Mouse (Mus musculus) heart, embryonic 15.5 days (tissue): ENCODE data around the gene Gtf2ird1. TPM values are rescaled to one million over a fixed set of nuclear protein-coding genes. Genes with fewer than 3 reads are reported as not detected.
"Not testable (repeated sequence)": the region's sequence is repeated elsewhere in the genome, so short reads cannot be mapped to it uniquely, and the experiment has no call there.

Experiments
- ATAC-seq: fragments of 200-750 bp; cut with Nextera tagmentation; replicated peaks from 2 replicates; pipeline ENCODE4 v1.8.0; 2017; ENCODE audit warnings: low read depth, moderate TSS enrichment; ENCODE audit not compliant: insufficient number of reproducible peaks, insufficient read depth, low FRiP score
- H3K27ac ChIP-seq: fragments of 300-500 bp; sonication (generic); 2 replicates; pipeline ENCODE4 v1.5.1; 2015; ENCODE audit warnings: mild to moderate bottlenecking, inconsistent platforms
- H3K27me3 ChIP-seq: fragments of 300-500 bp; sonication (generic); 2 replicates; pipeline ENCODE4 v1.6.1; 2015; ENCODE audit warnings: inconsistent platforms
- H3K36me3 ChIP-seq: fragments of 300-500 bp; sonication (generic); 2 replicates; pipeline ENCODE4 v1.6.1; 2015; ENCODE audit warnings: mild to moderate bottlenecking, inconsistent platforms
- H3K4me1 ChIP-seq: fragments of 300-500 bp; sonication (generic); replicated peaks from 2 replicates; pipeline ENCODE4 v1.6.1; 2015; ENCODE audit warnings: inconsistent platforms
- H3K4me2 ChIP-seq: fragments of 300-500 bp; sonication (generic); 2 replicates; pipeline ENCODE4 v1.6.1; 2015; ENCODE audit warnings: inconsistent platforms, mild to moderate bottlenecking, moderate library complexity
- H3K4me3 ChIP-seq: fragments of 300-500 bp; sonication (generic); 2 replicates; pipeline ENCODE4 v1.5.1; 2015; ENCODE audit warnings: mild to moderate bottlenecking, inconsistent platforms
- H3K9ac ChIP-seq: fragments of 300-500 bp; sonication (generic); 2 replicates; pipeline ENCODE4 v1.6.1; 2015; ENCODE audit warnings: mild to moderate bottlenecking, inconsistent platforms
- H3K9me3 ChIP-seq: fragments of 300-500 bp; sonication (generic); replicated peaks from 2 replicates; pipeline ENCODE4 v1.6.1; 2016; ENCODE audit warnings: inconsistent platforms
- WGBS: fragments of 180-500 bp; shearing (Covaris S2); methylation state at CpG from one replicate; pipeline ENCODE4 v1.1.7; 2015; ENCODE audit warnings: mixed read lengths; 5-methylcytosine and 5-hydroxymethylcytosine counted together
- polyA plus RNA-seq: library from polyadenylated mRNA; unstranded; fragments of >200 nt; fragmentation: Nextera tagmentation; extraction: Ambion mirVana; gene quantifications from 2 replicates; pipeline ENCODE4 v1.2.1, GENCODE M21; 2015

Gtf2ird1 gene
- polyA plus RNA-seq, 1 experiment from 2014 or later, result 47.3 TPM

- no peak for ATAC-seq
- 84% methylated on average over 5 of the region's 5 CpGs for WGBS
- Histone ChIP-seq H3K9ac (no peak overlapping the region), H3K4me3 (no peak overlapping the region), H3K27me3 (no peaks in the 10 kb centered on the region), H3K9me3 (no peaks in the 10 kb centered on the region), H3K4me2 (no peak overlapping the region), H3K4me1 (no peaks in the 10 kb centered on the region), H3K36me3 (peaks cover 36% of the 10 kb centered on the region), H3K27ac (no peak overlapping the region)
Measured at GRCm38 (mm10) chr5:134371511-134372289, 84.8 kb downstream of the Gtf2ird1 start.

- Histone ChIP-seq H3K36me3 (peaks cover 33% of the 10 kb centered on the region), H3K4me3 (no peak overlapping the region), H3K4me2 (no peak overlapping the region), H3K4me1 (no peaks in the 10 kb centered on the region), H3K9ac (no peak overlapping the region), H3K27ac (no peak overlapping the region), H3K9me3 (no peaks in the 10 kb centered on the region), H3K27me3 (no peaks in the 10 kb centered on the region)
- 82% methylated on average over 2 of the region's 2 CpGs for WGBS
- ATAC-seq, result no peak
Measured at GRCm38 (mm10) chr5:134370831-134371230, 85.7 kb downstream of the Gtf2ird1 start.

GRCm38 (mm10) chr5:134359101-134359500 is 97.4 kb downstream of the Gtf2ird1 start:
- Histone ChIP-seq H3K36me3 (peaks cover 51% of the 10 kb centered on the region), H3K4me2 (no peak overlapping the region), H3K27ac (no peak overlapping the region), H3K4me3 (no peak overlapping the region), H3K4me1 (no peaks in the 10 kb centered on the region), H3K27me3 (no peaks in the 10 kb centered on the region), H3K9me3 (no peaks in the 10 kb centered on the region), H3K9ac (no peak overlapping the region)
- ATAC-seq, result no peak
- 91% methylated on average over 4 of the region's 4 CpGs for WGBS

- H3K9me3 ChIP-seq, H3K4me3 ChIP-seq, ATAC-seq, H3K27me3 ChIP-seq, H3K27ac ChIP-seq, H3K4me2 ChIP-seq, H3K9ac ChIP-seq: not testable (repeated sequence)
- Histone ChIP-seq H3K36me3 (peaks cover 33% of the 10 kb centered on the region), H3K4me1 (peaks cover 21% of the 10 kb centered on the region)
- WGBS, result 89% methylated on average over 4 of the region's 4 CpGs
Measured at GRCm38 (mm10) chr5:134355372-134355771, 101.1 kb downstream of the Gtf2ird1 start.

DNA sequence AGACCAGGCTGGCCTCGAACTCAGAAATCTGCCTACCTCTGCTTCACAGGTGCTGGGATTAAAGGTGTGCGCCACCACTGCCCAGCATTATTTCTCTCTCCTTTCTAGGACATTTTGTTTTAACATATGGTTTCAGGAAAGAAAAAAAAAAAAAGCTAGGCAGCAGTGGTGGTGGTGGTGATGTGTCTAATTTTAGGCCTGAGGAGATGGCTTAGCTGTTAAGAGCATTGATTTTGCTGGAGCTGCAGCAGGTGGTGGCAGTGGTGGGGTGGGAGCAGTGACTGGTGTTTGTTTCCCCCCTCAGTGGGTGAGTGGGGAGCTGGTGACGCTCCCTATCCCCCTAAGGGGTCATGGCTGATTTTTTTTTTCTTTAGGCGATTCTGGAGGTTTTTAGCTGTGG is 103.4 kb downstream of the Gtf2ird1 start:
- Histone ChIP-seq H3K4me3 (no peak overlapping the region), H3K4me2 (no peak overlapping the region), H3K27me3 (no peaks in the 10 kb centered on the region), H3K9ac (no peak overlapping the region), H3K9me3 (no peaks in the 10 kb centered on the region), H3K36me3 (peaks cover 11% of the 10 kb centered on the region; the same call in 1 of the 2 replicates), H3K27ac (peak overlapping the region; percentile 42; the same call in 1 of the 2 replicates), H3K4me1 (peaks cover 22% of the 10 kb centered on the region)
- 66% methylated on average over 4 of the region's 4 CpGs for WGBS
- no peak for ATAC-seq

DNA sequence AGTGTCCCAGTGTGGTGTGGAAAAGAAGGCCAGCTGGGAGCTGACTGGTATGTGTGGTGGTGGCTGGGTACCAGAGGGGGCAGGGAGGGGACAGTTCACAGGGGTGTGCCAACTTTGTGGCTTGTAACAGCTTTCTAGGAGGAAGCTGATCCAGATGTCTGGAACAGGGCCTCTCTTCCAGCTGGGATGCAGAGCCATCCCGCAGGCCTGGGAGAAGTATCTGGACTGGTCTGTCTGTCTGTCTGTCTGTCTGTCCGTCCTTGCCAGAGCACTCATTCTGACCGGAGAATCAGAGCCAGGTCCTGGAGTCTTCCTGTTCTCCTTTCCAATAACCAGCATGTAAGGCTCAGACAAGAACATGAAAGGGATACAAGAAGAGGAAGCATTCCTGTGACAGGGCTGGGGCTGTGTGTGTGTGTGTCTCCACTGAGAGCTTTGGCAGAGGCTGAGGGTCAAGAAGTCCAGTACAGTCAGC is 104.0 kb downstream of the Gtf2ird1 start:
- Histone ChIP-seq H3K9ac (no peak overlapping the region), H3K9me3 (no peaks in the 10 kb centered on the region), H3K36me3 (peaks cover 6% of the 10 kb centered on the region; the same call in 1 of the 2 replicates), H3K27me3 (no peaks in the 10 kb centered on the region), H3K4me3 (no peak overlapping the region), H3K4me2 (no peak overlapping the region), H3K27ac (peak overlapping the region; percentile 42), H3K4me1 (peaks cover 22% of the 10 kb centered on the region)
- 52% methylated on average over 3 of the region's 3 CpGs for WGBS
- ATAC-seq, result peak; percentile 41; the same call in 1 of the 2 replicates

DNA sequence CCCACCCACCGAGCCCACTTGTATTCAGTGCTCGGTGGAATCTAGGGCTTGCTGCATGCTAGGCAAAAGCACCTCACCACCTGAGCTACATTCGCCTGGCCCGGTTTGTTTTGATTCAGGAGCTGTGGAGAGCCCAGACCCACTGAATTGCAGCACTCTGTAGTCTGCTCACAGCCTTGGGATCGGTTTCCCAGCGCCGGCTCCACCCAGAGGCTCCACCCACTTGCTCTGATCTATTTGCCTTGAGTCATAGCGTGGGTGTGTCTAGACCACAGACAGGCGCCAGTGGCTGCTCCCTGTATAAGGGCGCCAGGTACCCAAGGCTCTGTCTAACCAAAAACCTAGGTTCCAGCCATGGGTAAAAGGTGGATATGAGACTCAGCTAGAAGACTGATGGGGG is 105.9 kb downstream of the Gtf2ird1 start:
- peaks cover 22% of the 10 kb centered on the region for H3K4me1 ChIP-seq

GRCm38 (mm10) chr5:134347066-134347465 is 109.5 kb downstream of the Gtf2ird1 start:
- Histone ChIP-seq H3K27ac (no peak overlapping the region), H3K4me3 (no peak overlapping the region), H3K27me3 (no peaks in the 10 kb centered on the region), H3K4me1 (peaks cover 9% of the 10 kb centered on the region), H3K36me3 (no peaks in the 10 kb centered on the region), H3K9ac (no peak overlapping the region), H3K4me2 (no peak overlapping the region), H3K9me3 (no peaks in the 10 kb centered on the region)
- no peak for ATAC-seq
- 70% methylated on average over 2 of the region's 2 CpGs for WGBS

More for the DNA sequence above, 105.9 kb downstream of the Gtf2ird1 start:
- no peak overlapping the region for H3K9ac ChIP-seq
- no peak overlapping the region for H3K27ac ChIP-seq
- peak overlapping the region; percentile 50 for H3K4me2 ChIP-seq
- H3K27me3 ChIP-seq, result no peaks in the 10 kb centered on the region
- WGBS, result 10% methylated on average over 10 of the region's 10 CpGs
- H3K9me3 ChIP-seq, result no peaks in the 10 kb centered on the region
- H3K4me3 ChIP-seq, result no peak overlapping the region
- no peaks in the 10 kb centered on the region for H3K36me3 ChIP-seq
- ATAC-seq, result no peak; the same call in 1 of the 2 replicates

GRCm38 (mm10) chr5:134345449-134345848 is 111.1 kb downstream of the Gtf2ird1 start:
- Histone ChIP-seq H3K9me3 (no peaks in the 10 kb centered on the region), H3K36me3 (no peaks in the 10 kb centered on the region), H3K27me3 (no peaks in the 10 kb centered on the region), H3K4me2 (no peak overlapping the region), H3K4me1 (peaks cover 1% of the 10 kb centered on the region; the same call in 1 of the 2 replicates), H3K4me3 (no peak overlapping the region), H3K27ac (no peak overlapping the region), H3K9ac (no peak overlapping the region)
- no peak for ATAC-seq
- 75% methylated on average over 9 of the region's 9 CpGs for WGBS

DNA sequence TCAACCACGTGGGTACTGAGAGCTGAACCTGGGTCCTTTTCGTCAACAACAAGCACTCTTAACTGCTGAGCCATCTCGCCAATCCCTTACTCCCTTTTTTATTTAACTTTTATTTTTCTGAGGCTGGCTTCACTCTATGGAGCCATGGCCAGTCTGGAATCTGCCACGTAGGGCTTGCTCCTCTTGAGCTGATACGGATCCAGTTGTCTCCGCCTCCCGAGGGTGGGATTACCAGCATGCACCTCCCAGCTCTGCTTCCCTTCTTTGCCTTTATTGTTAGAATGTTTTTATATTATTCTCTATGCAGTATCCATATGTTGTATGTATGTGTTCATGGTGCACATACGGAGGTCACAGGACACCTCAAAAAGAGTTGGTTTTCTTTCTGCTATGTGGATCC is 112.4 kb downstream of the Gtf2ird1 start:
- Histone ChIP-seq H3K4me3 (no peak overlapping the region), H3K27me3 (no peaks in the 10 kb centered on the region), H3K9me3 (no peaks in the 10 kb centered on the region), H3K4me2 (no peak overlapping the region), H3K9ac (no peak overlapping the region), H3K4me1 (0 out of 2 replicates have a peak, but pooled peaks cover 3% of the 10 kb centered on the region), H3K27ac (no peak overlapping the region), H3K36me3 (no peaks in the 10 kb centered on the region)
- no peak for ATAC-seq
- 75% methylated on average over 8 of the region's 8 CpGs for WGBS

GRCm38 (mm10) chr5:134343530-134343929 is 113.0 kb downstream of the Gtf2ird1 start:
- not testable (repeated sequence) for H3K36me3 ChIP-seq, H3K27me3 ChIP-seq, H3K9ac ChIP-seq, H3K4me3 ChIP-seq, H3K9me3 ChIP-seq, H3K4me1 ChIP-seq, H3K4me2 ChIP-seq, H3K27ac ChIP-seq, ATAC-seq
- 89% methylated on average over 3 of the region's 4 CpGs for WGBS
